Mouse (Mus musculus) spleen, postnatal 14 days (tissue): ENCODE measurements around the gene Map3k20.

Source experiments
- DNase-seq, 2 experiments: peaks; one replicate each; pipeline ENCODE4 v3.0.0; 2021 to 2022; ENCODE audit warnings: low spot score in 2 of 2

The Map3k20 gene

DNA sequence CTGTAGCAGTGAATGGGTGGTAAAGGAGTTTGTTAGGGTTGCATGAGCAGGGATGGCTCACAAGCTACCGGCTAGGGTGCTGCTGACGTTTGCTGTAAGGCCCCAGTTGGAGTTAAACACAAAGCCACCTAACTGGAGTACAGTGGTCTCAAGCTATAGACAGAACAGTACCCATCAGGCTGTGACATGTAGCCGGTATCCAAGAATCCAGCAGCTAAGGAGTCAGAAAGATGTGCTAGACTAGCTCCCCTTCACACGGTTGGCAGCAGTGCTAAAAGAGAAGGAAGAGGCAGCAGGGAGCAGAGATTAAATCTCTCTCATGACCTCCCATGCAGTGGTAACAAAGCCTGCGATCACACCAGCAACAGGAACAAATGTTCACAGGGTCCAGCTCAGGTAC lies 36.2 kb downstream of the Map3k20 start:
- DNase-seq: no peak

DNA sequence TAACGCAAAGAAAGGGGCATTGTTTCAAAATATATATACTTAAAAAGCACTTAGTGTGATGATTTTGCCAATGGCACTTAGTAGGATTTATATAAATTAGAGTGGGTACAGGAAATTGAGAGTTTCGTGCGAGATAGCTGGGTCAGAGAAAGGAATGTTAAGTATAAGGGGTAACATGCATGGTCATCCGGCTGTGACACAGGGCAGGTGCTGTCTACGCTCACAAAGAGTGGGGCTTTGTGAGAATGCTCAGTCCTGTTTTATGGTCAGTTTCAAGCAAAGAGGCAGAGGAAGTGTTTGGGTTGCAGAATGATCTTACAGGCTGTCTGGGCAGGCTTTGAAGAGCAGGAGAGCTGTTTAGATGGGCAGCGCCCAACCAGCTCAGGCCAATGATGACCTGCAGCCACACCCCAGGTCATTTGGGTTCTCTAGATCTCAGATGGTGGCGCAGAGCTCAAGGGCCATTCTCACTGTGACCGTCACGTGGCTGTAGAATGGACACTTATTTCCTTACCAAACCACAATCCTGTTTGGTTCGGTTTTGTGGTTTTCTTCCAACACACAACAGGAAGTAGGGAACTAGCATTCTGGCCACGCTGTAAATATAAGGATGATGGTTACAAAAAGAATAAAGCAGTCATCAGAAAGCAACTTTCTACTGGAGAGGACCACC lies 37.4 kb downstream of the Map3k20 start:
- no peak for DNase-seq

DNA sequence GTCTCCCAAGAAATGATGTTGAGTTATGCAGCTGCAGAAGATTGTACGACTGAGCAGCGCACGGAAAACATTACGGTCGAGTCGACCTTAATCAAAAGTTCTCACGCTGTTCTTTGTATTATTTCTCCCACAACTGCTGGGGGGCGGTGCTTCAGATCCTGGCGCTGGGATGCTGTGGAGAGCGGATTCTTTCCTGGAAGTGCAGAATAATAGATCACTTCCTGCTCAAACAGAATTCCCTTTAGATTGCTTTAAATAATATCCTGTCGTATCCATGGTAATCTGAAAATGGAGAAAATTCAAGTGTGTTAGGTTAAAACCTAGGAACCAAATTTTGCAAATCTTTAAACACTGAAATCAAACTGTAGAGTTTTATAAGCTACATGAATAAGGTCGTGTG lies 39.0 kb downstream of the Map3k20 start:
- DNase-seq: no peak

- DNase-seq: no peak
Measured at GRCm38 (mm10) chr2:72326491-72326890, 41.1 kb downstream of the Map3k20 start.

GRCm38 (mm10) chr2:72328435-72328834 lies 43.0 kb downstream of the Map3k20 start:
- no peak for DNase-seq

- DNase-seq: no peak
Measured at GRCm38 (mm10) chr2:72330955-72331481, 45.6 kb downstream of the Map3k20 start.

- no peak for DNase-seq
Measured at GRCm38 (mm10) chr2:72332067-72332466, 46.6 kb downstream of the Map3k20 start.

DNA sequence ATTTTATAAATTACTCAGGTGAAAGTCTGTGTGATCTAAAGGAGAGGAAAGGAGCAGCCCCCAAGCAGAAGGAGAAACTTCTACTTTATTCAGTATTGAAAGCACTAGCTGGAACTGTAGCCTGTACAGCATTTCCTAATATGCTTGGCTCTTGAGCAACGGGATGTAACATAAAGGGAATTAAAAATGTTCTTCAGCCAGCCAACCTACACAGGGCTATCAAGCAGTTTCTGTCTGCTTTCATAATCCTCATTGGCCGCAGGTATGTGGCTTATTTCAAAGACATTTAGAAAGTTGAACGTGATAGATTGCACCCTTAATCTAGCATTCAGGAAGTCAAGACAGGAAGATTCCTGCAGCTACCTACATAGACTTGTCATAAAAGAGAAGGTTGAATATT lies 47.8 kb downstream of the Map3k20 start:
- no peak for DNase-seq

DNA sequence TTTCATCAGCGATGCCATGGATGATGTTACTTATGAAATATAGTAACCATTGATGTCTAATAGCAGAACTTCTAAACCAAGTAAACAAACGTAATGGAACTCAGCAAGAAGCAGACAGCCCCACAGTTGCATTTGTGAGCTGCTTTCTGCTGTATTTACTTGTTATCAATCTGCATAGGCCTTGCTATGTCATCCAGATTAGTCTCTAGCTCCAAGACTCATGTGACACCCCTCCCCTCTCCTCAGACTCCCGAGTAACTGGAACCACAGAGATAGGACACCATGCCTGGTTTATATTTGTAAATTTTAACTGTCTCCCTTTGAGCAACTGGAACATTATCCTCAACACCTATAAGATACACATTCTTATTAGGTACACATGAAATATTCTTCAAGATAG lies 51.4 kb downstream of the Map3k20 start:
- no peak for DNase-seq

- no peak for DNase-seq
Measured at GRCm38 (mm10) chr2:72345281-72345680, 59.8 kb downstream of the Map3k20 start.

DNA sequence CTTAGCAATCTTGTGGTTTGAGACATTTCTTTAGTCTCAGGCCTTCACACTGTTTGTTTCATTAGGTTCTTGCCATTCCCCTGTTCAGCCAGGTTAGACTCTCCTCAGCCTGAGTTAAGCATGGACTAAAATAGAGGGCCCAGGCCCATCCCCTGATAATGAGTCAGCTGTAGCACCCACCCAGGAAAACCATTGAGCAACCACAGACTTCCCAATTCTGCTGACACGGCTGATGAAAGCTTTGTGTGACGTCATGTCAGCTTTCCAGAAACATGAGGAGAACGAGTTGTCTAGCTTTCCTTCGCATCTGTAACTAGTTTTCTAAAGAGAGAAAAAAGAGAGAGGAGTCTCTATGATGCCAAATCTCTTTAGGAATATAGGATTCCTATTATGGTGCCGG lies 65.9 kb downstream of the Map3k20 start:
- DNase-seq: no peak

GRCm38 (mm10) chr2:72351776-72352175 lies 66.3 kb downstream of the Map3k20 start:
- DNase-seq: no peak

DNA sequence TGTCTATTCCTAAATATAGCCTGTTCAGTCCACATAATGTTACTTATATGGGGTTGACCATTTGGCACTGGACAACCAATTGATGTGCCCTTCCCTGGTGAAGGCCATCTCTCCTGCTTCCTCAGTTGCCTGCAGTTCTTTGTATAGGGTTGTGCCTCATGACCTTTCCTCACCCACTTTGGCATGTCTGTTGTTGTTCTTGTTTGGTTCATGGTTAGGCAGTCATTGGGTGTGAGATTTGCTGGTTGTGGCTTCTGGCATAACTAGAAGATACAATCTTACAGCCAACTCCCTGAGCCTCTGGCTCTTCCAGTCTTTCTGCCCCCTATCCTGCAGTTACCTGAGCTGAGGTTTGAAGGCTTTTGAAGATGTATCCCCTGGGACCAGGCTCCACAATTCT lies 67.3 kb downstream of the Map3k20 start:
- DNase-seq: no peak

GRCm38 (mm10) chr2:72356471-72356870 lies 71.0 kb downstream of the Map3k20 start:
- DNase-seq: no peak

GRCm38 (mm10) chr2:72361572-72361971 lies 76.1 kb downstream of the Map3k20 start:
- DNase-seq: no peak

DNA sequence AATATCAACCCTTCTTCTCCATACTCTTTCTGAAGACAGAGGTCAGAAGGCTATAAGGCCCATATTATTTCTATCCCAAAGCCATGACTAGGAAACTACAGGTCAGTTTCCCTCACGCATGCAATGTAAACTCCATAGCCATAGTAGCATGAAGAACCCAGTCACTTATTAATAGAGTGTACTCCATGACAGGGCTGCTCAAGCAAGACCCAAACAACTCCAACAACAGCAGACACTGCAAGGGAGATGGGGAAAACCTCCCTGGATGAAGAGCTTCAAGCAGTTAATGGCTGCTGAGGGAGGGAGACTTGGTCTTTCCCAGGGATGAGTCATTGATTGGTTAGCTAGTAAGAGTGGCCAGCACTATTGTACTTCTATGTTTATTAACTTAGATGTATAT lies 78.0 kb downstream of the Map3k20 start:
- DNase-seq: no peak

DNA sequence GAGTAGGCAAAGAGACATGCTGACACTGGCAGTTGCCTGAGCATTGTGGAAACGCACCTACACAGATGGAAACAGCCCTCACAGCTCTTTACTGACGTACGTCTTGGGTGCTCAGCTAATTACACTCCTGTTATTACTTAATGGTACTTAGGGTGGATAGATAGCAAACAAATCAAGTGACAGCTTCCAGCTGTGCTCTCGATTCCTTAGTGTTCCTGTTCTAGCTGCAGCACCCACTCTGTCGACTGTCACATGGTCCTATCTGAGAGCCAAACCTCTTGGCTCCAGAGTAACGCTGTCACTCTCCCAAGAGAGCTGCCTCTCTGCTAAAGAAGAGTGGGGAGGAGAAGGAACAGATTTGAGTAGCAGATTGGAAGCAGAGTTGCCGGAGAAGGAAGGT lies 80.5 kb downstream of the Map3k20 start:
- DNase-seq: no peak

- DNase-seq: no peak
Measured at GRCm38 (mm10) chr2:72366503-72366902, 81.1 kb downstream of the Map3k20 start.

DNA sequence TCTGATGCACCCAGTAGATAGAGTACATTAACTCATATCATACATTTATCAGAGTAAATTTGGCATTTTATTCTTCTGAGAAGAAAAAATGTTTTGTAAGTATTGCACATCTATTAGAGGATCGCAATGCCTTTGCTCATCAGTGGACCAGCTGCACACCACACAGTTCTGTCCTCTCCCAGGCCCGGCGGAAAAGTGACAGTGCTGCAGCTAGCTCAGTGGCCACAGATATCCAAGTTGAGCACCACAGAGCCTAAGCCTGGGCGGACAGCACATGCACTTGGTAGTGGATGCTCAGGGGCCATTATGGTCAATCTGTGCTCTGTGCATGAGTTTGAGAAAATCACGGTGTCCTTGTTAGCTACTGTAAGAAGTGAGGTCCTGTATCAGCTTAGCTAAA lies 82.4 kb downstream of the Map3k20 start:
- no peak for DNase-seq

- DNase-seq: no peak
Measured at GRCm38 (mm10) chr2:72369140-72369600, 83.7 kb downstream of the Map3k20 start.

DNA sequence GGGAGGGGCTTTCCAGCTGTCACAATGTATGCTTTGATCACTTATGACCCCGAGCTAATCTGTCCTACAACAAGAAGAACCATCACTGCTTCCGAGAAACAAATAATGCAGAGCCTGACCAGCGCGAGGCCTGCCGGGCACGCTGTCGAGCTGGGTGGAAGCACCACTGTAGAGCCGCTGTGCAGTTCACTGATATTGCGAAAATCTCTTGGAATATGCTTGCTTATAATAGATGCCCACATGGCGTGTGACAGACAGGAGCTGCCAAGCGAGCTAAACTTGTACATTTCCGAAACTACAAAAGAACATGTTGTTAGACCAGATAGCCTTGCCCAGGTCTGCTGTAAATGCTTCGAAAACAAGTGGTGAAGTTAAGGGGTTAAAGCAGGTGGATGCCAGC lies 86.7 kb downstream of the Map3k20 start:
- DNase-seq: no peak

DNA sequence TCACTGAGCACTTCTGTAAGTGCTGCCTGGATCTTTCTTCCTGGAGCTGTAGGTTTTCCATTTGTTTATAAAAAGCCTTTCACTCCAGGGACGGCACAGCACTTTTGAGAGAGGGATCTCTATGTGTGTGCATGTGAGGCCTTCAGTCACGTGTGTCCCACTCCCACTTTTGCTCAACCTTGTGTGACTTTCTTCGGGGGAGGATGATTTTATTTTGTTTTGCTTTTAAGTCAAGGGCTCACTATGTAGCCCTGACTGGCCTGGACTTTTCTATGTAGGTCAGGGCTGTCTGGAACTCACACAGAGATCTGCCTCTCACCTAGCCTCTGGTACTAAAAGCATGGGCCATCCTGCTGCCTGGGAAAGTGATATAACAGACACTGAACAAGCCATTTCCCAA lies 88.6 kb downstream of the Map3k20 start:
- no peak for DNase-seq

- no peak for DNase-seq
Measured at GRCm38 (mm10) chr2:72375877-72376276, 90.4 kb downstream of the Map3k20 start.

- no peak for DNase-seq
Measured at GRCm38 (mm10) chr2:72376946-72377345, 91.5 kb downstream of the Map3k20 start.
